10 mouse cellular contexts compared by ENCODE assay signal in genomic region chr1:90412511-90413045, GRCm38 (mm10).
DNase-seq lines count a peak whose midpoint lies in the region; ATAC-seq and TF ChIP-seq lines count a peak whose summit lies in the region.
"Had no signal": no experiment of that assay in that cellular context is flagged by ENCODE, and none has a peak within 500 bp of the region (broad histone marks: within the 10 kb centered on the region; RNA-seq: fewer than 3 reads in every experiment).

No protein-coding gene starts in this region.

- no peaks in the 10 kb centered on the region for H3K27me3 ChIP-seq in midbrain, embryonic 15.5 days (replicated peaks)
- no peaks in the 10 kb centered on the region for H3K27me3 ChIP-seq in midbrain, embryonic 16.5 days (ENCODE audit: control insufficient read depth, insufficient read depth, low read depth, low read length)
- H3K27me3 ChIP-seq in heart, embryonic 13.5 days (replicated peaks), result no peaks in the 10 kb centered on the region
- no peaks in the 10 kb centered on the region for H3K27me3 ChIP-seq in kidney, postnatal 0 days (ENCODE audit: insufficient read depth, low read length)

- intact Hi-C loops in left cerebral cortex, postnatal 4 days (cut with DNase I), result no loop called here

- 19% methylated on average over 9 of the region's 9 CpGs for WGBS in midbrain, embryonic 15.5 days
- WGBS in midbrain, embryonic 16.5 days, result 18% methylated on average over 9 of the region's 9 CpGs
- WGBS in heart, embryonic 13.5 days, result 46% methylated on average over 9 of the region's 9 CpGs
- 18% methylated on average over 9 of the region's 9 CpGs for WGBS in kidney, postnatal 0 days

- no peak overlapping the region for H3K9ac ChIP-seq in midbrain, embryonic 15.5 days
- no peak overlapping the region for H3K9ac ChIP-seq in midbrain, embryonic 16.5 days (ENCODE audit: low read depth, low read length)
- no peak overlapping the region for H3K9ac ChIP-seq in heart, embryonic 13.5 days
- no peak overlapping the region for H3K9ac ChIP-seq in kidney, postnatal 0 days (ENCODE audit: low read depth, low read length)

- H3K4me3 ChIP-seq in midbrain, embryonic 15.5 days, result no peak overlapping the region
- no peak overlapping the region for H3K4me3 ChIP-seq in midbrain, embryonic 16.5 days (ENCODE audit: low read depth, low read length)
- H3K4me3 ChIP-seq in heart, embryonic 13.5 days, result no peak overlapping the region
- H3K4me3 ChIP-seq in kidney, postnatal 0 days (replicated peaks; ENCODE audit: low read depth, low read length), result no peak overlapping the region
- H3K4me3 ChIP-seq: layer of hippocampus, adult 2 months; myocyte had no signal

- H3K4me2 ChIP-seq in midbrain, embryonic 15.5 days, result no peak overlapping the region
- no peak overlapping the region for H3K4me2 ChIP-seq in midbrain, embryonic 16.5 days (ENCODE audit: low read length)
- no peak overlapping the region for H3K4me2 ChIP-seq in heart, embryonic 13.5 days
- no peak overlapping the region for H3K4me2 ChIP-seq in kidney, postnatal 0 days (ENCODE audit: low read length)

- no peaks in the 10 kb centered on the region for H3K36me3 ChIP-seq in midbrain, embryonic 15.5 days (replicated peaks)
- no peaks in the 10 kb centered on the region for H3K36me3 ChIP-seq in midbrain, embryonic 16.5 days (ENCODE audit: control insufficient read depth, insufficient read depth, low read length)
- no peaks in the 10 kb centered on the region for H3K36me3 ChIP-seq in heart, embryonic 13.5 days
- H3K36me3 ChIP-seq in kidney, postnatal 0 days (ENCODE audit: insufficient read depth, low read length), result no peaks in the 10 kb centered on the region
- H3K36me3 ChIP-seq: G1E had no signal

- H3K27ac ChIP-seq in midbrain, embryonic 15.5 days, result no peak overlapping the region
- H3K27ac ChIP-seq in midbrain, embryonic 16.5 days (ENCODE audit: low read length), result no peak overlapping the region
- H3K27ac ChIP-seq in heart, embryonic 13.5 days (replicated peaks), result peak overlapping the region; percentile 62
- no peak overlapping the region for H3K27ac ChIP-seq in kidney, postnatal 0 days
- H3K27ac ChIP-seq: layer of hippocampus, adult 2 months had no signal

- ATAC-seq in midbrain, embryonic 15.5 days (replicated peaks), result 0 out of 2 replicates have a peak, but pooled peaks have one; percentile 14
- no peak for ATAC-seq in midbrain, embryonic 16.5 days
- ATAC-seq in heart, embryonic 13.5 days (ENCODE audit: extremely low read depth, insufficient number of reproducible peaks, low FRiP score, low TSS enrichment), result peak; percentile 52
- ATAC-seq in kidney, postnatal 0 days (replicated peaks; ENCODE audit: low FRiP score, low read depth), result peak; percentile 54; the same call in 1 of the 2 replicates

- no peaks in the 10 kb centered on the region for H3K4me1 ChIP-seq in midbrain, embryonic 15.5 days
- no peaks in the 10 kb centered on the region; the same call in 1 of the 2 replicates for H3K4me1 ChIP-seq in midbrain, embryonic 16.5 days (ENCODE audit: control insufficient read depth, insufficient read depth, low read length)
- H3K4me1 ChIP-seq in heart, embryonic 13.5 days, result peaks cover 23% of the 10 kb centered on the region
- H3K4me1 ChIP-seq in kidney, postnatal 0 days (replicated peaks; ENCODE audit: insufficient read depth, low read length), result no peaks in the 10 kb centered on the region

- H3K9me3 ChIP-seq in midbrain, embryonic 15.5 days, result no peaks in the 10 kb centered on the region
- no peaks in the 10 kb centered on the region for H3K9me3 ChIP-seq in midbrain, embryonic 16.5 days (replicated peaks; ENCODE audit: control insufficient read depth, low read length, poor library complexity, severe bottlenecking)
- no peaks in the 10 kb centered on the region for H3K9me3 ChIP-seq in heart, embryonic 13.5 days
- no peaks in the 10 kb centered on the region for H3K9me3 ChIP-seq in kidney, postnatal 0 days (replicated peaks; ENCODE audit: low read length)

- TF ChIP-seq CTCF in kidney, postnatal 0 days (IDR thresholded peaks at IDR 0.05; ENCODE audit: low read depth), result no peak

- peak; percentile 47 for DNase-seq in kidney, postnatal 0 days (ENCODE audit: low spot score)
- DNase-seq in right cerebral cortex, postnatal 25 days, result no peak
- no peak for DNase-seq in left cerebral cortex, postnatal 4 days
- no peak for DNase-seq in layer of hippocampus, postnatal 25 days (ENCODE audit: extremely low spot score in 1 of 2, low spot score in 1 of 2)
